7 mouse cellular contexts compared by ENCODE assay signal in the genomic region with DNA sequence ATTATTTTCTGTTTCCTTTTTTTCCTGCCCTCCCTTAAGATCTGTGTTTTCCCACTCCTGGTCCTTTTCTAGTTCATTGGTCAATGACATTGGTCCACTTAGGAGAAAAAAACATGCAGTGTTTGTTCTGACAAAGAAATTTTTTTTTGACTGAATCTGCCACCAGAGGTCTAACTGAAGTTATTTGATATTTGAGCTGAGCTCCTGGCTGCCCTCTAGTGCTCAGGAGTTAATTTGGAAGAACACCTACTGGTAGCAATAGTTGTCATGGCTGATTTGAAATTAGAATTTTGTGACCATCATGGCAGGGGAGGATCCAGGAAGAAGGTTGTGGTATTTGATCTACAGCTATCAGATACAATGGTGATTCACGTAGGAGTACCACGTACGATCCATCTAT.
A peak's percentile ranks its signal among the peaks of the same experiment; 100 is the strongest.
DNase-seq lines count a peak whose midpoint lies in the region; ATAC-seq and TF ChIP-seq lines count a peak whose summit lies in the region.
"Not testable (repeated sequence)": the region's sequence is repeated elsewhere in the genome, so short reads cannot be mapped to it uniquely, and the experiment has no call there.

No protein-coding gene starts in this region.

- H3K27ac ChIP-seq in intestine, postnatal 0 days (ENCODE audit: low read depth, low read length); left cerebral cortex, adult 2 months; midbrain, postnatal 0 days (ENCODE audit: low read depth, low read length): not testable (repeated sequence)

- H3K36me3 ChIP-seq in E14TG2a.4 (ENCODE audit: insufficient read depth, low read length); intestine, postnatal 0 days (ENCODE audit: control insufficient read depth, insufficient read depth); midbrain, postnatal 0 days (ENCODE audit: insufficient read depth, low read length): not testable (repeated sequence)

- H3K27me3 ChIP-seq in E14TG2a.4 (ENCODE audit: insufficient read depth, low read length); intestine, postnatal 0 days (replicated peaks; ENCODE audit: control insufficient read depth, insufficient read depth, low read length); midbrain, postnatal 0 days (ENCODE audit: insufficient read depth, low read length): not testable (repeated sequence)

- peak; percentile 11 for DNase-seq in CD4-positive, CD25-positive, alpha-beta regulatory T cell, adult 2 months (ENCODE audit: low read depth, low spot score)
- DNase-seq in left cerebral cortex, adult 2 months (ENCODE audit: extremely low spot score in 1 of 2, low spot score in 2 of 2); midbrain, postnatal 0 days (ENCODE audit: low spot score): not testable (repeated sequence)
- DNase-seq in thymus, postnatal 0 days (ENCODE audit: low spot score): peak; percentile 15

- intact Hi-C loops in left cerebral cortex, adult 2 months (cut with DNase I): not testable (repeated sequence)

- peak; percentile 25; the same call in 1 of the 2 replicates for TF ChIP-seq CTCF in E14TG2a.4 (conservative IDR thresholded peaks at IDR 0.05; ENCODE audit: low read length)
- peak; percentile 51 for TF ChIP-seq CTCF in intestine, postnatal 0 days (IDR thresholded peaks at IDR 0.05; ENCODE audit: low read depth)
- peak; percentile 25 for TF ChIP-seq CTCF in left cerebral cortex, adult 2 months (IDR thresholded peaks at IDR 0.05)
- peak; percentile 16; the same call in 1 of the 2 replicates for TF ChIP-seq CTCF in midbrain, postnatal 0 days (IDR thresholded peaks at IDR 0.05)

- ATAC-seq in frontal cortex, adult (ENCODE audit: low TSS enrichment): peak; percentile 69
- not testable (repeated sequence) for ATAC-seq in intestine, postnatal 0 days; midbrain, postnatal 0 days (ENCODE audit: low FRiP score)

- H3K4me2 ChIP-seq in intestine, postnatal 0 days (replicated peaks; ENCODE audit: low read depth); midbrain, postnatal 0 days (ENCODE audit: low read depth, low read length, poor library complexity, severe bottlenecking): not testable (repeated sequence)

- not testable (repeated sequence) for H3K9me3 ChIP-seq in E14TG2a.4 (ENCODE audit: low read length); intestine, postnatal 0 days (ENCODE audit: control insufficient read depth); midbrain, postnatal 0 days (ENCODE audit: low read length)

- H3K4me3 ChIP-seq in E14TG2a.4 (replicated peaks; ENCODE audit: low read length); intestine, postnatal 0 days (ENCODE audit: low read depth, low read length); left cerebral cortex, adult 2 months; midbrain, postnatal 0 days (ENCODE audit: low read depth, low read length): not testable (repeated sequence)

- WGBS in intestine, postnatal 0 days: 96% methylated on average over 3 of the region's 3 CpGs
- 92% methylated on average over 3 of the region's 3 CpGs for WGBS in midbrain, postnatal 0 days

- H3K4me1 ChIP-seq in E14TG2a.4 (replicated peaks; ENCODE audit: low read depth, low read length); intestine, postnatal 0 days (replicated peaks; ENCODE audit: control insufficient read depth, insufficient read depth, low read length); midbrain, postnatal 0 days (ENCODE audit: insufficient read depth, low read length): not testable (repeated sequence)

- not testable (repeated sequence) for H3K9ac ChIP-seq in intestine, postnatal 0 days (ENCODE audit: low read depth, low read length); midbrain, postnatal 0 days (replicated peaks; ENCODE audit: low read length, poor library complexity, severe bottlenecking)
